Mouse (Mus musculus): ENCODE measurements around the gene Obox2.
"Not testable (repeated sequence)": the region's sequence is repeated elsewhere in the genome, so short reads cannot be mapped to it uniquely, and the experiment has no call there.

The Obox2 gene

DNA sequence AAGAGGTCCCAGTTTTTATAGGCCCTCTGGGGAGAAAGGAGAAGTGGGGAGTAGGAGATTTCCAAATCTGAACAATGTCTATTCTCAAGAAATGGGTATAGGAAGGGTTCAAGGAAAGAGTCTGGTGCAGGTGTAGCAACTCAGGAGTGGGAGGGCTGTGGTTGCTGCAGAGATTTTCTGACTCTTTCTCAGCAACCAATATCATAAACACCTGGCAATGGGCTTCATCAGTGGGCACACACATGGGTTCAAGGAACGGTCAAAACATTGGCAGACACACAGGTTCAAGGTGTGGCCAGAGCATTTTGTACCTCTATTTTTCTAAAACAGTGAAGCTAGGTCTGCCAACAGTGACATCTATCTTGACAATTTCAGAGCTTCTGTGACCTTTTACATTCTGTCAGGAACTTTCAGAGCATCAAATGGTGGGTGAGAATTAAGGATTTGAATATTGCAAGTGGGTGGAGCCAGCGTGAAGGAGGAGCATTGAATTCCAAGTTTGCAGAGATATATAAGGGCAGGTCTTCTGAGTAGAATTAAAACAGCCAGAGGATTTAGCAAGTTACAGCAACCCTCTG is at the start of gene Obox2, which contains the start of gene Obox1:
Gene Obox2, plus strand, starts transcription at position 301 of the 578 bp plus-strand sequence.
Gene Obox1, plus strand, starts transcription at position 528 of the 578 bp plus-strand sequence.
- not testable (repeated sequence) for DNase-seq

DNA sequence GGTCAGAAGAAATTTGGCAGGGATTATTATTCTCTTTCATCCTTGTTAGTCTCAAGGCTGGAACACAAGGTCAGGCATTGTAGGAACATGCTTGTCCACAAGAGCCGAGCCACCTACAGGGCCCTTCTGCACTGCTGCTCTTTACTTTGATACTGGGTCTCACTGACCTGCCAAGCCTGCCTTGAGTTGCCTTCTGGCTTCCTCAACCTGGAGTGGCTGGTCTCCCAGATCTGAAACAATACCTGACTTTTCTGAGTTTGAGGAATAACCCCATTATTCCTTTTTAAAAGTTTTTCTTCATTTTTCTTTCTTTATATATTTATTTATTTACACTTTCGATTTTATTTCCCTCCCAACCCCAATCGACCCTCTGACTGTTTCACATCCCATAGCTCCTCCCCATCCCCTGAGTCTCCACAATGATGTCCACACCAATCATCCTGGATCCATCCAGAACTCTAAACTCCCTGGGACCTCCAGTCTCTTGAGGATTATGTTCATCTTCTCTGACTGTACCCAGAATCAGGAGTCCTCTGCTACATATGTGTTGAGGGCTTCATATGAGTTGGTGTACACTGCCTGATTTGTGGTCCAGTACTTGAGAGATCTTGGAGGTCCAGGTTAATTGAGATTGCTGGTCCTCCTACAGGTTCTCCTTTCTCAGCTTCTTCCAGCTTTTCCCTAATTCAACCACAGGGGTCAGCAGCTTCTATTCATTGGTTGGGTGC is 10.8 kb downstream of the Obox2 start:
- DNase-seq: not testable (repeated sequence)

DNA sequence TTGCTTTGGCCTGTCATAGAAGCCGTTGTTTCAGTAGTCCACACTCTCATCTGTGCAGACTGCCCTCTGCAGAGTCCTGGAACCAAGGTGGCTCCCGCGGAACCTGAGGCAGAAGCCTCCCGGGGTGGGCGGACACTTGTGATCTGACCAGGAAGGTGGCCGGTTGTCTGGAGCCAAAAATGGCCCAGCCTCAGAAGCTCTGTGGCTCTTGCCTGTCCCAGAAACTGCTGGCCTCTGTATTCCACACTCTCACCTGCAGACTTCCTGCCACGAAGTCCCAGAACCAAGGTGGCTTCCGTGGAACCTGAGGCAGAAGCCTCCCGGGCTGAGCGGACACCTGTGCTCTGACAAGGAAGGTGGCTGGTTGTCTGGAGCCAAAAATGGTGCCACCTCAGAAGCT is 18.3 kb downstream of the Obox2 start:
- DNase-seq: not testable (repeated sequence)

DNA sequence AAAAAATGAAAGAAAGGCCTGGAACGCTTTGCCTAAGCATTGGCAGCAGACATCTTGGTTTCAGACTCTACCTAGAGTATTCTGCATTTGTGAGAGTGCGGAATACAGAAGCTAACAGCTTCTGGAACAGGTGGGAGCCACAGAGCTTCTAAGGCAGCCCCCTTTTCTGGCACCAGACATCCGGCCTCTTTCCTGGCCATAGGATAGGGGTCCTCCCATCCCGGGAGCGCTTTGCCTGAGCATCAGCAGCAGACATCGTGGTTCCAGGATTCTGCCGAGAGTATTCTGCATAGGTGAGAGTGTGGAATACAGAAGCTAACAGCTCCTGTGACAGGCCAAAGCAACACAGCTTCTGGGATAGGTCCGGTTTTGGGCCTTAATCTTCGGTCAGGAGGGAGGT is 29.5 kb downstream of the Obox2 start:
- not testable (repeated sequence) for DNase-seq

DNA sequence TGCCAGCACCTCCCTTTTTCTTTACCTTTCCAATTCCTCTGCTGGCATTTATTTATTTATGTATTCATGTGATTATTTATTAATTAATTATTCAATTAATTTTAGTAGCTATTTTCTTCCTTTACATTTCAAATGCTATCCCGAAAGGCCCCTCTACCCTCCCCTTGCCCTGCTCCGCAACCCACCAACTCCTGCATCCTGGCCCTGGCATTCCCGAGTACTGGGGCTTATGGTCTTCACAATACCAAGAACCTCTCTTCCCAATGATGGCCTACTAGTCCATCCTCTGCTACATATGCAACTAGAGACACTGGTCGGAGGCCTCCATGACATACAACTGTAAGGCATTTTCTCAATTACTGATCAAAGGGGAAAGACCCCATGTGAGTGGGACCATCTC is 37.0 kb downstream of the Obox2 start:
- DNase-seq: not testable (repeated sequence)

All from layer of hippocampus, adult 9-11 months (tissue).